Mouse (Mus musculus) midbrain, embryonic 12.5 days (tissue): Measurements from ENCODE around the gene Itga10. TPM values are rescaled to one million over a fixed set of nuclear protein-coding genes. Genes with fewer than 3 reads are reported as not detected.
"Not testable (repeated sequence)": the region's sequence is repeated elsewhere in the genome, so short reads cannot be mapped to it uniquely, and the experiment has no call there.

Experiments
- ATAC-seq: fragments of 200-750 bp; cut with Nextera tagmentation; 2 replicates; pipeline ENCODE4 v1.8.0; 2017; ENCODE audit warnings: low read depth, moderate TSS enrichment, moderate library complexity; ENCODE audit not compliant: low FRiP score
- H3K27ac ChIP-seq: fragments of 300-500 bp; sonication (generic); replicated peaks from 2 replicates; pipeline ENCODE4 v1.5.1; 2016; ENCODE audit warnings: mild to moderate bottlenecking
- H3K27me3 ChIP-seq: fragments of 300-500 bp; sonication (generic); 2 replicates; pipeline ENCODE4 v1.6.1; 2016; ENCODE audit warnings: mild to moderate bottlenecking
- H3K36me3 ChIP-seq: fragments of 300-500 bp; sonication (generic); 2 replicates; pipeline ENCODE4 v1.6.1; 2016
- H3K4me1 ChIP-seq: fragments of 300-500 bp; sonication (generic); 2 replicates; pipeline ENCODE4 v1.6.1; 2016
- H3K4me2 ChIP-seq: fragments of 300-500 bp; sonication (generic); replicated peaks from 2 replicates; pipeline ENCODE4 v1.6.1; 2016; ENCODE audit warnings: mild to moderate bottlenecking, moderate library complexity
- H3K4me3 ChIP-seq: fragments of 300-500 bp; sonication (generic); 2 replicates; pipeline ENCODE4 v1.5.1; 2016; ENCODE audit warnings: mild to moderate bottlenecking
- H3K9ac ChIP-seq: fragments of 300-500 bp; sonication (generic); replicated peaks from 2 replicates; pipeline ENCODE4 v1.6.1; 2016; ENCODE audit warnings: mild to moderate bottlenecking, moderate library complexity
- H3K9me3 ChIP-seq: fragments of 300-500 bp; sonication (generic); 2 replicates; pipeline ENCODE4 v1.6.1; 2016; ENCODE audit warnings: mild to moderate bottlenecking
- WGBS: fragments of 180-500 bp; shearing (Covaris S2); methylation state at CpG from one replicate; pipeline ENCODE4 v1.1.7; 2016; 5-methylcytosine and 5-hydroxymethylcytosine counted together
- polyA plus RNA-seq: library from polyadenylated mRNA; unstranded; fragments of >200 nt; fragmentation: Nextera tagmentation; extraction: Ambion mirVana; gene quantifications from 2 replicates; pipeline ENCODE4 v1.2.1, GENCODE M21; 2016

Gene Itga10
- polyA plus RNA-seq, 1 experiment from 2014 or later, result 0.85 TPM

DNA sequence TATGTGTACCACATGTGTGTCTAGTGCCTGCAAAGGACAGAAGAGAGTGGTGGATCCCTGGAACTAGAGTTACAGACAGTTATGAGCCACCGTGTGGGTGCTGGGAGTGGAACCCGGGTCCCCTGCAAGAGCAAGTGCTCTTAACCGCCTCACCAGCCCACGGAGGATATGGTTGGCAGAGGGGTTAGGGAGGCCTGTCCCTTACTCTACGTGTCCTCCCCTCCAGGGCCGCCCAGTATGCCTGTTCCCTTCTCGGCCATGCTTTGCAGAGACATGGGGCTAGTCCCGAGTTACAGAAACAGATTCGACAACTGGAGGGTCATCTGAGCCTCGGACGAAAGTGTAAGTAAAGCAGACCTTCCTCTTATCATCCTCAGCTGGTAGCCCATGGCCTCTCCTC, 8.9 kb upstream of the Itga10 start:
- no peak overlapping the region for H3K27ac ChIP-seq
- no peaks in the 10 kb centered on the region for H3K9me3 ChIP-seq
- H3K27me3 ChIP-seq, result no peaks in the 10 kb centered on the region
- no peak for ATAC-seq
- H3K4me3 ChIP-seq, result peak overlapping the region; percentile 92
- H3K9ac ChIP-seq, result peak overlapping the region; percentile 94; the same call in 1 of the 2 replicates
- WGBS, result 69% methylated on average over 11 of the region's 11 CpGs
- H3K4me1 ChIP-seq, result peaks cover 19% of the 10 kb centered on the region
- peaks cover 46% of the 10 kb centered on the region for H3K36me3 ChIP-seq
- peak overlapping the region; percentile 89 for H3K4me2 ChIP-seq

DNA sequence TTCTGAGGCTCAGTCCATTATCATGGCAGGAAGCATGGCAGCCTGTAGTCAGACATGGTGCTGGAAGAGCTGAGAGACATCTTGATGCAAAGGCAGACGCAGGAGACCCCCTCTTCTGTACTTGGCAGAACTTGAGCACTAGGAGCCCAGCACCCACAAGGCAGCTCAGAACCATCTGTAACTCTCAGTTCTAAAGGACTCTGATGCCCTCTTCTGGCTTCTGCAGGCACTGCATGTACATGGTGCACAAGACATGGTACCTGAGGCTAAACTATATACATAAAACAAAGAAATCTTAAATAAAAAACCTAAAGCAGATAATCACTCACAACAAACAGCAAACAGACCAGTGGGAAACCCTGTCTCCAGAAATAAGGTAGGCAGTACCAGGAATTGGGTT, 6.2 kb upstream of the Itga10 start:
- H3K9ac ChIP-seq, result no peak overlapping the region
- WGBS, result 88% methylated on average over 1 of the region's 1 CpGs
- no peaks in the 10 kb centered on the region for H3K27me3 ChIP-seq
- no peak overlapping the region for H3K4me3 ChIP-seq
- peaks cover 48% of the 10 kb centered on the region for H3K36me3 ChIP-seq
- no peaks in the 10 kb centered on the region for H3K9me3 ChIP-seq
- peaks cover 19% of the 10 kb centered on the region for H3K4me1 ChIP-seq
- no peak overlapping the region for H3K4me2 ChIP-seq
- no peak overlapping the region for H3K27ac ChIP-seq
- ATAC-seq, result no peak

DNA sequence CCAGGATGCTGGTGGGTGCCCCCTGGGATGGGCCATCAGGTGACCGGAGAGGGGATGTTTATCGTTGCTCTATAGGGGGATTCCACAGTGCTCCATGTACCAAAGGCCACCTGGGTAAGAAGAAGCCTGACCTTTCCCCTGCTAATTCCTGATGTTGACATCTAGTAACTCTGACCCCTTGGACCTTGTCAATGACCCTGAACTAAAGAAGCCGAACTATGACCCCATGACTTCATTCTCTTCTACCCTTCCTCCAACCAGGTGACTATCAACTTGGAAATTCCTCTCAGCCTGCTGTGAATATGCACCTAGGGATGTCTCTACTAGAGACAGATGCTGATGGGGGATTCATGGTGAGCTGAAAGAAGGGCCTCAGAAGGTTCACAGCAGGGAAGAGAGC, 2.0 kb downstream of the Itga10 start:
- Histone ChIP-seq H3K4me2 (no peak overlapping the region), H3K27me3 (no peaks in the 10 kb centered on the region), H3K4me3 (no peak overlapping the region), H3K27ac (no peak overlapping the region), H3K9me3 (no peaks in the 10 kb centered on the region), H3K4me1 (no peaks in the 10 kb centered on the region), H3K36me3 (peaks cover 17% of the 10 kb centered on the region), H3K9ac (no peak overlapping the region)
- 80% methylated on average over 3 of the region's 3 CpGs for WGBS
- no peak for ATAC-seq

DNA sequence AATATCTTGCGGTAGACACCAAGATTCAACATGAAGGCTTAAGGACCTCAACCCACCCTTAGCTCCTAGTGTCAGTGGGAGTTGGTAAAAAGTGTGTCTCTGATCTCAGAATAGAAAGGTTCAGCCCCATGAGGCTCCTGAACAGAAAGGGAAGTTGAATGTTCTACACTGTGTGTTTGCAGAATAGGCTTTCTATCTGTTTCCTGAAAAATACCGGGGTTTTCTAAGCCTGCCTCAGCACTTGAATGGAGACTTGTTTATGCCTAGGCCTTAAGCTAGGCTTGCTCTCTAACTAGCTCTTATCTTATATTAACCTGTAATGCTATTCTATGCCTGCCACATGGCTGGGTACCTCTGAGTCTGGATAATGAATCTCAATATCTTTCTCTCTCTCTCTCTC, 15.5 kb downstream of the Itga10 start:
- no peak overlapping the region for H3K4me2 ChIP-seq
- H3K27ac ChIP-seq, result no peak overlapping the region
- 80% methylated on average over 2 of the region's 2 CpGs for WGBS
- H3K9me3 ChIP-seq, result no peaks in the 10 kb centered on the region
- H3K9ac ChIP-seq, result no peak overlapping the region
- H3K36me3 ChIP-seq, result no peaks in the 10 kb centered on the region
- no peak for ATAC-seq
- peaks cover 10% of the 10 kb centered on the region; the same call in 1 of the 2 replicates for H3K4me1 ChIP-seq
- H3K27me3 ChIP-seq, result no peaks in the 10 kb centered on the region
- H3K4me3 ChIP-seq, result no peak overlapping the region

DNA sequence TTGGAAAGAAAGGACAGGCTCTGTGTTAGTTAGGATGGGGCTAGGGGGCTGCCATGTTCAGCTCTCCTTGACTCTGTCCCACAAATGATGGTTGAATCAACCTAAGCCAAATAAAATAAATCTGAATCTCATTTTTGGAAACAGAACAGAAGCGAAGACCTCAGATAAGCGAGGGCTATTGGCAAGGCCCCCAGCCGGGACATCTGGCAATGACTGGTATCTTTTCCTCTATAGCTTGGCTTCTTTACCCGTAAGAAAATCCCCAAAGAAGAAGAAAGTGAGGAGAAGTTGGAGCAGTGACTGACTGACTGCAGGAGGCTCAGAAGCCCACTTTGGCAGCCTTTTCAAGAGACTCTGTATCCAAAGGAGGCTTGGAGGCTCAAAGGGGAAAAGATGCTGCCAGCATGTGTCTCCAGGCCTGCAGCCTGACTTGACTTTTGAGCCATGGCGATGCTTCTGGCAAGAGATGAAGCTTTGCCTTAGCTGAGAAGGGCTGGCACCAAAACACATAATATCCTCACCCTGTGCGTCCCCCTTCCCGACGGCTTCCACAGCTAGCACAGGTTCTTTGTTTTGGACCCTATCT, 17.4 kb downstream of the Itga10 start:
- Histone ChIP-seq H3K4me2 (peak overlapping the region; percentile 52), H3K9me3 (no peaks in the 10 kb centered on the region), H3K9ac (peak overlapping the region; percentile 52), H3K27me3 (no peaks in the 10 kb centered on the region), H3K36me3 (no peaks in the 10 kb centered on the region), H3K27ac (no peak overlapping the region), H3K4me3 (peak overlapping the region; percentile 26), H3K4me1 (peaks cover 10% of the 10 kb centered on the region; the same call in 1 of the 2 replicates)
- WGBS, result 57% methylated on average over 8 of the region's 8 CpGs
- no peak for ATAC-seq

DNA sequence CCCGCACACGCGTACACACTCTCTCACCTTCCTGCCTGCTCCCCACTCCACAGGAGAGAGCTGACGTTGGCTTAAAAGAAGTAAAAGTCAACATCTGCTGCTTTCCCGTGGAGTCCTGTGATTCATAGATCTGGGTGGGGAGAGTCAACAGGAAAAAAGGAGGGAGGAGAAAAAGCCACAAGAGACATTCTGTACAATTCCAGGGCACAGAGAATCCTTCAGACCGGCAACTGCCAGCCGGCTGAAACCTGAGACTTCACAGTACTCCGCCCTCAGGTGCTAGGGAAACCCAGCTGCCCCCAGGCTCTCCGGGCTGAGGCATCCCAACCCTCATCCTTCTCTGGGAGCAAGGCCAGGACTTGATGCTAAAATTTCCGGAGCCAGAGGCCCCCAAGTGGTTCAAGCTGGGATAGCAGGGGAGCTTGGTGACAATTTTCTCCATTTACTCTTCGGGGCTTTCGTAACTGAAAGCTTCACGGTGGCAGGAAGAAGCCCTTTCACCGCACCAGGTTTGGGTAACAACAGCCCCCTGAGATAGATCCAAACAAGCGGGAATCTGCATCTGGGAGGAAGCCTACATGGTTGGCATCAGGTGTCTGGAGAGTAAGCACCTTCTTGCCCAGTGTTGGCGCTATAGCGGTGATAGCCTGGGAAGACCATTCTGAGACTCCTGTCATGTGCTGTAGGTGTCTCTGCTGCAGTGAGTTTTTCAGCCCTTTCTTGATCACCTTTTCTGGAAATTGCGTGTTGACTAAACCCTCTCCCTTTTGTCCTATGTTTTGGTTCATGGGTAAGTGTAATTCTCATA, 18.3 kb downstream of the Itga10 start:
- Histone ChIP-seq H3K27ac (no peak overlapping the region), H3K4me1 (peaks cover 10% of the 10 kb centered on the region; the same call in 1 of the 2 replicates), H3K9ac (peak overlapping the region; percentile 52), H3K36me3 (no peaks in the 10 kb centered on the region), H3K4me2 (peak overlapping the region; percentile 52), H3K9me3 (no peaks in the 10 kb centered on the region), H3K4me3 (peak overlapping the region; percentile 26), H3K27me3 (no peaks in the 10 kb centered on the region)
- ATAC-seq, result peak; percentile 82; the same call in 1 of the 2 replicates
- WGBS, result 5% methylated on average over 15 of the region's 18 CpGs

DNA sequence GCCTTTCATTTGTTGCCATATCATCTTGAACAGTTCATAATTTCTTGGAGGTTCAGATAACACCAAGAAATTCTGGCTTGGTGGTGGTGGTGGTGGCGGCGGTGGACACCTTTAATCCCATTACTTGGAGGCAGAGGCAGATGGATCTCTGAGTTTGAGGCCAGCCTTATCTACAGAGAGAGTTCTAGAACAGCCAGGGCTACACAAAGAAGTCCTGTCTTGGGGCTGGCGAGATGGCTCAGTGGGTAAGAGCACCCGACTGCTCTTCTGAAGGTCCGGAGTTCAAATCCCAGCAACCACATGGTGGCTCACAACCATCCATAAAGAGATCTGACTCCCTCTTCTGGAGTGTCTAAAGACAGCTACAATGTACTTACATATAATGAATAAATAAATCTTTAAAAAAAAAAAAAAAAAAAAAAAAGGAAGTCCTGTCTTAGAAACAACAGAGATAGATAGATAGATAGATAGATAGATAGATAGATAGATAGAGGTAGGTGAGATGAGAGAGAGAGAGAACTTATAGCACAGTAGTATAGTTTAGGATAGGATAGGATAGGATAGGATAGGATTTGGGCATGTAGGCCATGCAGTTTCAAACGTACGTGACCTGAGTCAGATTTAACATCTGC, 20.5 kb downstream of the Itga10 start:
- H3K9me3 ChIP-seq, ATAC-seq, H3K27me3 ChIP-seq, H3K27ac ChIP-seq, H3K4me2 ChIP-seq, H3K36me3 ChIP-seq, H3K4me3 ChIP-seq, H3K9ac ChIP-seq: not testable (repeated sequence)
- H3K4me1 ChIP-seq, result peaks cover 15% of the 10 kb centered on the region
- WGBS, result 90% methylated on average over 7 of the region's 7 CpGs

DNA sequence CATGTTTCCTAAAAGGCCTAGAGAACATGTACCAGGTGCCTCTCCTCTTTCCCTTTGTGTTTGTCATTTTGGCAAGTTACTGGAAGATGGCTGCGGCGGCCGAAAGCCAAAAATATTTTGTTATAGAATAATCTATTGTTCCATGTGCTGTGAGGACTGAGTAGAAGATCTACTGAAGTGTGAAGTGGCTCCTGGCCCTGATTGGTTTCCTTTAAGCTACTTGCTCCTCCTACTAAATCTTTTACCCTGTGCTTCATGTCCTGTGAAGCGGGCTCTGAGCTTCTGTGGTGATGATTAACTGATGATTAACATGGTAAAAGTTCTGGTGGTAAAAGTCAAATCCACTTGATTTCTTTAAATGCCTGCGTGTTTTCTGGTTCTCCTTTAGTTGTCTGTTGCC, 21.5 kb downstream of the Itga10 start:
- Histone ChIP-seq H3K27ac (no peak overlapping the region), H3K27me3 (peaks cover 14% of the 10 kb centered on the region), H3K4me2 (no peak overlapping the region), H3K36me3 (no peaks in the 10 kb centered on the region), H3K4me3 (no peak overlapping the region), H3K9me3 (no peaks in the 10 kb centered on the region), H3K4me1 (peaks cover 15% of the 10 kb centered on the region), H3K9ac (no peak overlapping the region)
- no peak for ATAC-seq
- 96% methylated on average over 5 of the region's 5 CpGs for WGBS

DNA sequence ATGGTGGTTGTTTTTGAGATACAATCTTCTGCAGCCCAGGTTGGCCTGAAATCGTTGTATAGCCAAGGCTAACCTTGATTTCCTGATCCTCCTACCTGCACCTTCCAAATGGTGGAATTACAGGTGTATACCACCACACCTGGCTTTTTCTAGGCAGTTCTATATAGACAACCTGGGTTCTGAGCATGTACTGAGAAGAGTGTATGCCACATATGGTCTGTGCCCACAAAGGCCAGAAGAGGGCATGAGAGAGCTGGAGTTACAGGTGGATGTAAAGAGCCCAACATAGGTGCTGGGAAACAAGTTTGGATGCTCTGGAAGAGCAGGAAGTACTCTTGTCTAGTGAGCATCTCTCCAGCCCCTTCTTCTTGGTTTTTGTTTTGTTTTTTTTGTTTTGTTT, 21.9 kb downstream of the Itga10 start:
- Histone ChIP-seq H3K9ac (no peak overlapping the region), H3K27me3 (peaks cover 14% of the 10 kb centered on the region), H3K27ac (no peak overlapping the region), H3K4me1 (peaks cover 15% of the 10 kb centered on the region), H3K4me3 (no peak overlapping the region), H3K36me3 (no peaks in the 10 kb centered on the region), H3K9me3 (no peaks in the 10 kb centered on the region), H3K4me2 (no peak overlapping the region)
- 52% methylated on average over 1 of the region's 1 CpGs for WGBS
- no peak for ATAC-seq

DNA sequence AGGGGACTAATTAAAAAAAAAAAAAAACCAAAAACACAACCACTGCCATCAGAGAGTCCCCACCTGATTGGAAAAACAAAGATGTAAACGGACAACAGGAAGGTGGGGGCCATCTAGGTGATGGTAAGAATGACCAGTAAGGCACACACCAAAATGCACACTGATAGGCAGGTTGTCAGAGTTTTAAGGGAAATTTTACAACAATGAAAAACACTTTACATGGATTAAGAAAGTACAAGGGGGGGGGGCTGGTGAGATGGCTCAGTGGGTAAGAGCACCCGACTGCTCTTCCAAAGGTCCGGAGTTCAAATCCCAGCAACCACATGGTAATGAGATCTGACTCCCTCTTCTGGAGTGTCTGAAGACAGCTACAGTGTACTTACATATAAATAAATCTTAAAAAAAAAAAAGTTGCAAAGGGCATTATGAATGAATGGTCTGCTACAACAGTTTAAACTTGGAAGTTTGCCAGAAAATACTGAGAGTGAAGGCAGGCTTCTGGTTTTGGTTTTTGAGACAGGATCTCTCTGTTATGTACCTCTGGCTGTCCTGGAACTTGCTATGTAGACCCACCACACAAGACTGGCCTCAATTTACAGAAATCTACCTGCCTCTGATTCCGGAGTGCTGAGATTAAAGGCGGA, 23.2 kb downstream of the Itga10 start:
- 97% methylated on average over 5 of the region's 5 CpGs for WGBS
- Histone ChIP-seq H3K27ac (no peak overlapping the region), H3K4me1 (peaks cover 9% of the 10 kb centered on the region), H3K9me3 (no peaks in the 10 kb centered on the region), H3K36me3 (no peaks in the 10 kb centered on the region), H3K4me3 (no peak overlapping the region), H3K9ac (no peak overlapping the region), H3K4me2 (no peak overlapping the region), H3K27me3 (peaks cover 14% of the 10 kb centered on the region)
- ATAC-seq, result no peak

DNA sequence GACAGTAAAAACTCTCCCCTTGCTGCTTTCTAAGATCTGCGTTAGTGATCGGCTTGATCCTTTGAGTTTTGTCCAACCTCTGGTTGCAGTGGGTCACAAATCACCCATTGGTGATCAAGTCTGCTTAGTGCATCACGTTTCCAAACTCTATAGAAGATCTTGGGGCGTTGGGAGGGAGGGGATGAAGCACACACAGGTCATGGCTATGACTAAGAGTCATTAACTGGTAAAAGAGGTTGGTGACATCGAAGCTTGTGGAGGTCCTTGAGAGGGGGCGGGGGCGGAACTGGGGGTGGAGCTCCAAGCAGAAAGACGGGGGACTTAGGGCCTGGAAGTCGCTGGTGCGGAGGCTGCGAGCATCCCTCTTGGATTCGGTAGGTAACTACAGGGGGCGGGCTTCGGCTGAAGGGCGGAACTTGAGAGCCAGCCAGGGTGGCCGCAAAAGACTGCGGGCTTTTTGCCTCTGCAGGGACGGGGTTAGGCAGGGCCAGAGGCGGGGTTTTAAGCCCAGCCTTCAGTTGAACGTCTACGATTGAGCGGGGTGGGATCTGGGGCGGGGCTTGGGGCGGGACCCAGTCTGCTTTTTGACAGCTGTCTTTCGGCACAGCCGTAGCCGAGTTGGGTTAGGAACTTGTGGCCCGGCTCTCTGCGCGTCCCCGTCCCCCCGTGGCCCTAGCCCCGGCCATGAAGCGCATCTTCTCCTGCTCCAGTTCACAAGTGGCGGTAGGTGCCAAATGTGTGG, 24.5 kb downstream of the Itga10 start, which contains the start of gene Ankrd35:
Gene Ankrd35 (plus strand): TSS at position 405 of the 742 bp plus-strand sequence.
- peaks cover 5% of the 10 kb centered on the region; the same call in 1 of the 2 replicates for H3K4me1 ChIP-seq
- H3K9ac ChIP-seq, result peak within 1 kb of the TSS; percentile 41
- no peaks in the 10 kb centered on the region for H3K36me3 ChIP-seq
- peak within 1 kb of the TSS; percentile 42 for H3K4me3 ChIP-seq
- peak; percentile 92 for ATAC-seq
- WGBS, result 5% methylated on average over 35 of the region's 35 CpGs
- no peak within 1 kb of the TSS for H3K27ac ChIP-seq
- no peaks in the 10 kb centered on the region for H3K9me3 ChIP-seq
- peak within 1 kb of the TSS; percentile 73 for H3K4me2 ChIP-seq
- H3K27me3 ChIP-seq, result peaks cover 14% of the 10 kb centered on the region
